Mouse (Mus musculus): ENCODE data around the gene Pdpk1.

The Pdpk1 gene

DNA sequence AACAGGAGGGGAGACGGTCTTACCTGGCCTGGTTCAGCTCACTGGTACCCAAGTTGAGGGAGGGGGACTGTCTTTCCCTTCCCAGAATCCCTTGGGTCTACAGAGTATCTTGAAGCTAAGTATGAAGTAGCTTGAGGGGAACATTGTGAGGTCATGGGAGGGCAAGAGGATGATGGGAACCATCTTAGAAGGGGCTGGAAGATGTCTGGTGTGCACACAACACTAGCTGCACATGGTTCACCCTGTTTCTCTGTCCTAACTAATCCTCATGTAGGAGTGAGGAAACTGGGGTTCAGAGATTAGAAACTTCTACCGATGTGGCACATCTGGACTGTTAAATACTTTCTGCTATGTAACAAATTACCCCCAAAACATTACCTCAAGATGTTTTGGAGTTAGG, at the start of gene Pdpk1:
Pdpk1 (minus strand) TSS at position 101 of the 400 bp plus-strand sequence.
- in situ Hi-C loops (cut with MboI), result no loop called here

DNA sequence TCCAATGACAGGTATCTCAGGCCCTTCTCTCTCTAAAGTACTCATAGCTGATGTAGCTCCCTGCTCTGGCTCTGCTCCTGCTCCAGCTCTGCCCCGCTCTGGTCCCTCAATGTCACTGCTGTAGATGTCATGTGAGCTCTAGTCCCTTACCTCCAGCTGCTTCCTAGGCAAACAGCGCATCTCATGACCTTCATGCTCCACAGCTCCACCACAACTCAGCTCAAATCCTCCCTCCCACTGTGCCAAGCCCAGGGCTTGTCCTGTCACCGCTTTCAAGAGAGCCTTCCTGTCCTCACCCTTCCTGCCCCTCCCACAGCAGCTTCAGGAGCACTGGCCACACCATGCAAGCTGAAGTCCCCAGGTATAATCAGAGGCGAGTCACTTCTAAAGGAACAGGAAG, 49.0 kb upstream of the Pdpk1 start:
- in situ Hi-C loops (cut with MboI), result no loop called here

DNA sequence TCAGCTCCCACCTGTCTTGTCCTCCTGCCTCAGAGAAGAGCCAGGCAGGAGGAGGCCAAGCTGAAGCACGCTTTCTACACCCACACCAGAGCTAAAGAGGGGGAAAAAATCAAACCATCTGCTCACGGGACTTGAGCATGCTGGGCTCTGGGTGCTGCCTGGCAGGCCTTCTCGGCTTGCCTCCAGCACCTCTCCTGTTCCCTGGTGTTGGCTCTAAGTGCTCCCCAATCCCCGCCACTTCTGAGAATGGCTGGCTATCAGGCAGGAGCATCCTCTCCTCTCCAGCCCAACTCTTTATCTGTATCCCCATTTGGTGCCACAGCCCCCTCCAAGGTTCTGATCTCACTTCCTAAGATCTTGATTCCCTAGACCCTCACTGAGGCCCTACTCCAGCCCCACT, 48.5 kb upstream of the Pdpk1 start:
- in situ Hi-C loops (cut with MboI), result no loop called here

DNA sequence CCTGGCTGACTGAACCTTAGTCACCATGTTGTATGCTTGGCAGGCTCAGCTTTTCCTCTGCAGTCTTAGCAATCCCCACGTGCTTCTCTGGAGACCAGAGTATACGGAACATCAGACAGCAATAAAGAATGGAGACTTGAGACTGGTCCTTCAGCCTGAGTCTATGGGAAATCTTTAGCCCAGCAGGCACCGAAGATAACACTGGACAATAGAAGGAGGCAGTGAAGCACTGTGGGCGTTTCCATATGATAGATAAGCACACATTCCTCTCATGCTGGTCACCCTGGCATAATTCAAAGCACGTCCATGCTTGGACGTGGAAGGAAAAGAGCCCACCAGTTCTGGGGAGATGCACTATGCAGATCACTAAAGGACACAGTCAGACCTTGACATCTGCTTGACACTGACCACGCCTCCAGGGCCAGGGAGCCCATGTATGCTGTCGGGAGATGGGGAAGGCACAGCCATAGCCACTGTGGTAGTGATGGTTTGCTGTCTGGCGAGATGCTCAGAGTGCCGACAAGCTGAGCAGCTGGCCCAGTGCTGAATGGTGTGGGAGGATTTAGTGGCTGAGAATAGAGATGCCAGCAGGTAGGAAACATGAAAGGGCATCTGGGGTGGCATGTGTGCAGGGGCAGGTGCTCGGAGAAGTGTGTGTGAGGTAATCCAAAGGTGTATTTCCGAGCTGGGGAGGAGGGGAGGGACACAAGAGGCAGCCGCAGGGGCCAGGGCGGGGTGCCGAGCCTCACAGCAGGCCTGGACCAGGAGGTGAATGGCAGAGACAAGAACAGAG, 46.5 kb upstream of the Pdpk1 start:
- in situ Hi-C loops (cut with MboI), result no loop called here

DNA sequence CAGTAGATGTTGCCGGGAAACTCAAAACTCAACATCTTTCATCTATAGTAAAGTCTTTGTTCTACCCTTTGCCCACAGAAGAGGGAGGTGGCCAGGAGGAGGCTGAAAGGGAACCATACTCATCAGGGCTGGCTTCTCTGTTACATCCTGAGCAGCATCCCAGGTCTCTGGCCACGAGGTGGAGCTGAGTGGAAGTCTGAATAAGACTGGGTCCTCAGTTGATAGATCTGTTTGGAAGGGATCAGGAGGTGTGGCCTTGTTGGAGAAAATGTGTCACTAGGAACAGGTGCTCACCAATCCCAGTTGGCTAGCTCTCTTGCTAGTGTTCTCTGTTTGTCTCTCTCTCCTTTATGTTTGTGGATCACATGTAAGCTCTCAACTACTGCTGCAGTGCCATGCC, 44.6 kb upstream of the Pdpk1 start:
- in situ Hi-C loops (cut with MboI), result no loop called here

DNA sequence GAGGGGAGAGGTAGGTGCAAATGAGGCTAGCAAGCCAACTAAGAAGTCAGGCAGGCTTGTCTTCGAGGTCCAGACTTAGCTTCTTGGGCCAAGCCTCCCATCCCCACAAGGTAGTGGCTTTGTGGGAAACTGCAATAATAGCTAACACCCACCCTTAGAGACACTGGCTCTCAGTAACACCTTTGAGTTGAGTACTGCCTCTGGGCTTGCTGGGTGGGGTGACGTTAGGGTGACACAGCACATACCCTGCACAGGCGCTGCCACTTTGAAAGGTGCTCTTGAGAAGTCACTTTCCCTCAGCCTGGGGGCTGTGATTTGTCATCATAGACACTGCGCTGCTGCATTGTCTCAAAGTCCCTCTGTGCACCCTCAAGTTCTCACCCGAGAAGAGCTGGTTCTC, 43.0 kb upstream of the Pdpk1 start:
- in situ Hi-C loops (cut with MboI), result no loop called here

DNA sequence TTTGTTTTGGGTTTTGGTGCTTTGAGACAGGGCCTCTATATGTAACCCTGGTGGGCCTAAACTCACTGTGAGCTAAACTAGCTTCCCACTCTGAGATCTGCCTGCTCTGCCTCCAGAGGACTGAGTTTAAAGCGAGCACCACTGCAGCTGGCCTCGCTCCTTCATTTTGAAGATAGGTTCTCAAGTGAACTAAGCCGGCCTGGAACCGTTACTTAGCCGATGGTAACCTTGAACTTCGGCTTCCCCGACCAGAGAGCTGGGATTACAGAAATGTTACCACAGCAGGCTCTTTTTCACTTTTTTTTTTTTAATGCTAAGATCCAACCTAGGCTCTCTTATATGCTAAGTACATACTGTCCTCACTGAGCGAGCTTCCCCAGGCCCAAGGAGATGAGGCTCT, 42.5 kb upstream of the Pdpk1 start:
- in situ Hi-C loops (cut with MboI), result no loop called here

DNA sequence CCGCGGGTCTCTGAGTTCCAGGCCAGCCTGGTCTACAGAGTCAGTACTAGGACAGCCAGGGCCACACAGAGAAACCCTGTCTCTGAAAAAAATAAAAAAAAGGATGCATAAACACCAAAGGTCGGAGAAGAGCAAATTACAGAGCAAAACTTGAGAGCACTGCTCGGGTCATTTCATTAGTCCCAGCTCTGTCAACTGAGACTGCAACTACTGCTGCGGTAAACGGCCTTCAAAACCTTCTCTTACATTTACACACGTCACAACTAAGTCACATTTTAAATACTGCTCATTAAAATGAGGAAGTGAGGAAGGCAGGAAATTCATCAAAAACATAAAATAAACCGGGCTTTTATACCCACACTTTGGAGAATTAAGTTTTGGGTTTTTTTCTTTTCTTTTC, 42.1 kb upstream of the Pdpk1 start:
- in situ Hi-C loops (cut with MboI), result no loop called here

DNA sequence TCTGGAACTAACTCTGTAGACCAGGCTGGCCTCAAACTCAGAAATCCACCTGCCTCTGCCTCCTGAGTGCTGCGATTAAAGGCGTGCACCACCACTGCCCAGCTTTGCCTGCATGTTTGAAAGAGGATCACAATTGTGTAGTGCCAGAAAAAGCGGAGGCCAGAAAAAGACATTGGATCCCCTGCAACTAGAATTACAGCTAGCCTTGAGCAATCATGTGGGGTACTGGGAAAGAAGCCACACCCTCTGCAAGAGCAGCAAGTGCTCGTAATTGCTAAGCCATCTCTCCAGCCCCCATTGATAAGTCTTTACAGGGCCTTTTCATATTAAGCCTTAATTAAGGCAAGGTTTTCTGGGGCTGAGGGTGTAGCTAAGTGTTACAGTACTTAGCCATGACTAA, 40.8 kb upstream of the Pdpk1 start:
- in situ Hi-C loops (cut with MboI), result no loop called here

DNA sequence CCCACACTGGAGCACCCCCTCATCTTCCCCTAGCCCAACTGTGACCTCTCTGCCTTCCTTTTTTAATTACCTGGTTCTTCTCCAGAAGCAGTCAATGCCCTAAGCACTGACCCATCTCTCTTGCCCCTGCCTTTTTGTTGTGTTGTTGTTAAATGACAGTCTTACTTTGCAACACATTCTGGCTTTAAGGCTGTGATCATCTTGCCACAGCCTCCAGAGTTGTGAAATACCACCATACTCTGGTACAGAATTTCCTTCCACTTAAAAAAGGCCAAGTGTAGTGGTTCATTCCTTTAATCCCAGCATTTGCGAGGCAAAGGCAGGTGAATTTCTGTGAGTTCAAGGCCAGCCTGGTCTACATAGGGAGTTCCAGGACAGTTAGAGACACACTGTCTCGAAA, 40.2 kb upstream of the Pdpk1 start:
- in situ Hi-C loops (cut with MboI), result no loop called here

DNA sequence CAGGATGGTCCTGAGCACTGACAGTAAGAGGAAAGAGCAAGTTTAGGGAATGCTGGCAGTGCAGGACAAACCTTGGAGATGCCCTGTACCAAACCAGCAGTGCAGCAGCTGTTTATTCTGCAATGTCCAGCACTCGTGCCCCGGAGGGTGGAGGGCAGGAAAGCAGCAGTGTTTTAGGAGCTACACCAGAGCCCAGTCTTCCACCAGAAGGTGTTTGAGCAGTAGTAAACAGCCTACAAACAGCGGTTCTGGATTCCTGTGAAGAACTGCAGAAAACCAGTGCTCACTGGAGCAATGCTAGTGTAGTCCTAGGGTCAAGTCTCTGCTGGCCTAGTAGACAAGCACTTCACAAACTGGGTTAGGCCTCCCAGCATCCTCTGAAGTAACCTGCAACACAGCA, 23.5 kb upstream of the Pdpk1 start:
- in situ Hi-C loops (cut with MboI), result no loop called here

DNA sequence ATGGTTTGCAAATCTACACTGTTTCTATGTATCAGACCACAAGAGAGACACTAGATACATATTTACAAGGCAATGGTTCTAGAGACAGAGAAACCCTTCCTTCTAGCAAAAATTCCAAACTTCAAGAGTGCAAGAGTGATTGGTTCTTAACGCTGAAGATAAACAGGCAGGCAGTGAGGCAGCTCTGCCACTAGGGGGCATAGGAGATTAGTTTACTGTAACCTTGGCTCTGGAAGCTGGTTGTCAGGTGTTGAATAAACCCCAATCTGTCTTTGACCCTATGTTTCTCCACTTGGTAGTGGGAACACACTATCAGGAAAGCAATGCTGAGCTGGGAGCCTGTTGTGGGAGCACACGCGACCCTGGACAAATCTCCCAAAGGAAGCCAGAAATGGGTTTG, 22.7 kb upstream of the Pdpk1 start:
- in situ Hi-C loops (cut with MboI), result no loop called here

DNA sequence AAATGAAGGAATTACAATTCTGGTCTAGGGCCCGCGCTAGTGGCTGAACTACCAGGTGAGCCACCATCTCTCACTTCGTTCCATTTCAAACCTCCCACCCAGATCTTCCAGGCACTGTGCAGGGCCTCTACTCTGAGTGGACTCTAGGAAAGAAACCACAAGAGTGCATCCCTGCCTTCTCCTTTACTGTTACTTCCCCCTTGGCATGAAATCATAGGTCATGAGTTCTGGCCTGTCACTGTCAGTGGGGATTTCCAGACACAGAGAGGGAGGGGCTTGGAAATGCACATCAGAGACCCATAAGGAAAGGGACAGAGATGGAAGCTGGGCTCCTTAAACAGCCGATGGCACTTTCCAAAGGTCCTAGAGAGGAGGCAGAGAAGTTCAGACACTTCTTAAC, 21.0 kb upstream of the Pdpk1 start:
- in situ Hi-C loops (cut with MboI), result no loop called here

DNA sequence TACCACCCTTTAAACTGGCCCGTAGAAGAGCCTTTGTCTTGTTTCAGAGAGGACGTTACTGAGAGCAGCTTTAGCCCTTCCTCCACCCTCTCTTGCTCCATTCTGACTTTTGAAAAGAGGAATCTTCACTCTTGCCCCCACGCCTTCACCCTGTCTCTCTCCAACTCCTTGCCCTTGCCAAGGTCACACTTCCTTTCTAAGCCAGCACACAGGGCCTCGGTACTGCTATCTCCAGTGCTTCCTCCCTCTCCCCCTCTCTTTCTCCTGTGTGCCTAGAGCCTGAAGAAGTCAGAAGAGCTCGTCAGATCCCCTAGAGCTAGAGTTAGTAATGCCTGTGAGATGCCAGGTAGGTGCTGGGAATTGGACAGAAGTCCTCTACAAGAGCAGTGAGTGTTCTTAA, 20.0 kb upstream of the Pdpk1 start:
- in situ Hi-C loops (cut with MboI), result no loop called here

DNA sequence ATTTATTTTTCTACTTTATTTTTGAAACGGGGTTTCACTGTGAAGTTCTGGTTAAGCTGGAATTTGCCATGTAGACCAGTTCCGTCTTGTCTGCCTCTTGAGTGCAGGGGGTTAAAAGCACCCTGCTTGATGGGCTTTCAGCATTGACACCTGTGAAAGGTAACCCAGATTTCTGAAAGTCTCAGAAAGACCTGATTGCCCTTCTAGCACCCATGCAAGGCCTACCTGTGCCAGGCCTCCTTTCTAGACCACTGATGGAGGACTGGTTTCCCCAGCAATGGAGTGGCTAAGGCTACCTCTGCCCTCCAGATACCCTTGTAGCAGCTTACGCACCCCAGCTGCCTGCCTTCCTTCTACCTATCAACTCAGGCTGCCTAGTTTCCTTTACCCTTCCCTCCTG, 19.4 kb upstream of the Pdpk1 start:
- in situ Hi-C loops (cut with MboI), result no loop called here

DNA sequence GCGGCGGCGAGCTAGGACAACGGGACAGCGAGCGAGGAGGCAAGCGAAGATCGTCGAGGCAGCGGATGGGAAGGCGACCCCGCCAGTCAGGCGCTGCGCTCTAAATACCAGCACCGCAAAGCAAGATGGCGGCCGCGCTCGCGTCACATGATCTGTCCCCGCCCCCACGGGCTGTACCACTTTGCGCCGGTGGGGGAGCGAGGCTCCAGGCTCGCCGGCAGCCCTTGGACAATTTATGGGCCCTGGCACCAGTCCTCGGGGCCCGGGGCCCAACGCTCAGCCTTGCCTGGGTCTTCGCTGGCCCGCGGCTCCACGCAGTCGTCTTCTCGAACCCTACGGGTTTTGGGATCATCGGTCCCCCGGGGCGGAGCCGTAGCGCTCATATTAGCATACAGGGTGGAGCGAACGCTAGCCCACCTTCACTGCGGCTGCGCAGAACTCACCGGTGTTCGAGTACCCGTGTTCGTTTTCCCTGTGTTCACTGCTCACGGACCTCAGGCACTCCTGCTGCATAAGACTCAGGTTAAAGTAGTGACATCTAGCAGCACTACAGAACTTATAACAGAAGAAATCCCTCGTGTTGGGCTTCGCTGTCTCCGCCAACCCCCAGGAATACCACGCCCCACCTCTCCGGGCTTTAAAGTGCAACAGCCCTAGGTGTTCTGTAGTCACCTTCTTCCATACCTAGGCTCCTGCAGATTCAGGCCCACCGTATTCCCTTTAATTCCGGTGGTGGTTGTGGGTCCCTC, 18.8 kb upstream of the Pdpk1 start, which contains the start of gene Atp6v0c:
Atp6v0c (minus strand) TSS at position 386 of the 749 bp plus-strand sequence.
- in situ Hi-C loops (cut with MboI), result no loop called here

DNA sequence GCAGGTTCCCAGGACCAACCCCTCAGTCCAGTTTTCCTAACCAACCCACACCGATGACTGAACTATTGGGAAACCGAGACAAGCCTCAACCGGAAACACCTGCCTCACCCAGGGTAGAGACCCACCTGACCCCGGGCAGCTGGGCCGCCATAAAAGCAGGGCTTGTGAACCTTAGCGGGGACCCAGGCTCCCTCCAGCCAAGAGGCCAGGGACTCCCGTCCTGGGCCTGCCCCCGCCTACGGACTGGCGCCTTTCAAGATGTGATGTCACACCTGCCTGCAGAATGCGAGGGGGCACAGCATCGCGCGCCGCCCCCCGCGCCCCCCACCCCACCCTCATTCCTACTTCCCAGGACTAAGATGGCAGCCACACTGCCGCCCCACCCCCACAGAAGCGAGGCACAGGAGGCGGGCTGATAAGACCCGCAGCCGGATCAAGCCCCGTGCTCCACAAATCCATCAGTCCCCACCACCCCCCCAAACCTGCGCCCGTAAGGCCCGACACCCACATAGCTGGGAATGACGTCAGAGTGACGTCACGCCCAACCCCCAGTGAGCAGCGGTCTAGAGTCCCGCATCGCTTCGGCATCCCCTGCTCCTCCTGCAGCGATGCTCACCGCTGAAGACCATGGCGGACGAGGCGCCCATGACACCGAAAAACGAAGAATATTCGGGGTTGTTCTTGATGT, 18.0 kb upstream of the Pdpk1 start:
- in situ Hi-C loops (cut with MboI), result no loop called here

DNA sequence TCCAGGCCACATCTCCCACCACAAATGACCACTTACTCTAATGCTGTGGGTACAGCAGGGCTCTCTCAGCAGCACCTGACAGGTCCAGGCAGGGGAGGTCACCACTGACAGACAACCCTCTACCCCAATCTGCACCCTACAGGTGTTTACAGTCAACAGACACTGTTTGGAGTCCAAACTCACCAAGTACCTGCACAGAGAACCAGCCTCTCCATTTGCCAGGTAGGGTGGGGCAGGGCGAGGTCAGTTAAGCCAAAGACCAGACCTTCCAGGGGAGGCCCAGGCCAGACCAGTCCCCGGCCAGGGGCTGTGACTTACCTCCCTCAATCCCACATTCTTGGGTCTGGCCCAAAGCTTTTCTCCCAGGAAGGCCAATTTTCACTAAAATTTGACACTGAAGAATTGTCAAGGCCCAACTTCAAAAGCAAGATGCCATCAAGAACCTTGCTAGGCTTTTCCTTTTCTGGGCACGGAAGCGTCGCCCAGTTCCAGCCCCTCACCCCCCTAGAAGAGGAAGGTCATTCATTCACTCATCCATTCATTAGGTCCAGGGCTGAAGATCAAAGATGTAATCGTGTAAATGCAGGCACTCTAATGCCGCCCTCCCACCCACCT, 17.3 kb upstream of the Pdpk1 start:
- in situ Hi-C loops (cut with MboI), result no loop called here

DNA sequence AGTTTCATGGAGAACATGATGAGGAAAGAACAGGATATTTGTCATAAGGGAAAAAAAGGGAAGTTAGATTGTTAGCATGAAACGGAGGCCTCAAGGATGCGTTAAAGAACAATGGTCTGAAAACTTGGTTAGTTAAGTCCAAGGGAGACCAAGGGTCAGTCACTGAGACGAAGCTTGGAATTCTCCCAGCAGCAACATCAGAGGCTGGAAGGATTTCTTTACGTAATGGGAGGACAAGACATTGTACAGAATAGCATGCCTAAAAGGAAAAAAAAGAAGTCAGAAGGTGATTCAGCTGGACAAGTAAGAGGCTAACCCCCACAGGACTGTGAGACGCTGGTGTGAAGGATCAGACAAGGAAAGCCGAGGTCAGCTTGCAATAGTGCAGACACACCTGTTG, 16.4 kb upstream of the Pdpk1 start:
- in situ Hi-C loops (cut with MboI), result no loop called here

DNA sequence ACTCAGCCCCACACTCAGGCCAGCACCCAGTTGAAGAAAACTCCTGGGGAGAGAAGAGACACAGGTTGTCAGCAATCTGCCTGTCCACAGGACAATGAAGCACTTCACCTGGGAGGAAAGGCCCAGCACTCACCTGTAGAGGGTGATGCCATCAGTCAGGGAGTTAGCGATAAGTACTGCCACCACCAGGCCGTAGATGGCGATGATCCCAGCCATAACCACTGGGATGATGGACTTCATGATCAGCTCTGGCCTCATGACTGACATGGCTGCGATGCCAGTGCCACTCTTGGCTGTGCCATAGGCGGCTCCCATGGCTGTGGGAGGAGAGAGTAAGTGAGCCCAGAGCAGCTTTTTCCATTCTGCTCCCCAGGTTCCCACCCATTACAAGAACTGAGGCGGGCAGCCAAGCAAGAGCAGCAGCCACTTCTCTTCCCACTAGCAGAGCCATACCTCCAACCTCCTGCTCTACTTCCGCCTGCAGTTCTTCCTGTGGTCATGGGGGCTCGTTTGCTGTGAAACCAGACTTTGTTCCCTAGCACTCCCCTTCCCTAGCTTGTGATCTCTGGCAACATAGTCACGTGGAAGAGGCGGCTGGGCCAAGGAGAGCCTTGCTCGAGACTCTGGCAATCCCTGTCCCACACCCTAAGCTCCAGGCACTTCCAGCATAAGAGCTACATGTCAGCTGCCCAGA, 14.0 kb upstream of the Pdpk1 start:
- in situ Hi-C loops (cut with MboI), result no loop called here

DNA sequence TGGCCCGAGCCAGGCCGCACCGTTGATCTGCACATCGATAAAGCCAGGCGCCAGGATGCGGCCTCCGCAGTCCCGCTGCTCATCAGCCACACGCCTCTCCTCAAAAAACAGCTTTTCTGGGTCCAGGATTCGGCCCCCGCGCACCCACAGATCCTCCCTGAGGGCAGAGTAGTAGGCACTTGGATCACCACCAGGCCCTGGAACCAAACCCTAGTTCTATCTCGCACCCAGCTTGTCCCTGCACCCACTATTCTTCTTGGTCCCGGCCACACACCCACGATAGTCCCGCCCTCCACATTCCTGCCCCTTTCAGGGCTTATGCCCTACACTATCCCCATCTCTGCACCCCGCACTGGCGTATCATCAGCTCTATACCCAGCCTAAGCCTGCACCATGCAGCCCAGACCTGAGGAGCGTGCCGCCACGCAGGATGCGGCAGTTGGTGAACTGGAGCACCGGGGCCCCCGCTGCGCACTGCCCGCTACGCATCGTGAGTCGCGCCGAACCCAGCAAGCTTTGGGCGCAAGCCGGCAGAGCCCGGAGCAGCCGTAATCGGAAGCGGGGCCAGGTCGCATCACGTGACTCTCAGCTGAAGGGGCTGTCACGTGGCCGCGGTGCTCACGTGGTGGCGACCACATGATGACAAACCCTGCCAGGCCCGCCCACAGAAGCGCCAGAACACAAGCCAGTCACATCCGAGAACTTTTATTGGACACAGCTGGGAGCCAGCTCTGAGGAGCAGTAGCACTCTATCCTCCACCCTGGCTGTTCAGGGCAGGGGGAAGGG, 12.6 kb upstream of the Pdpk1 start, which contains the start of gene Amdhd2:
Amdhd2 (minus strand) TSS at position 591 of the 787 bp plus-strand sequence.
- in situ Hi-C loops (cut with MboI), result no loop called here
